Mouse (Mus musculus): Measurements from ENCODE around the gene Mllt11. TPM values are rescaled to one million over a fixed set of nuclear protein-coding genes. Genes with fewer than 3 reads are reported as not detected.
"Not testable (repeated sequence)": the region's sequence is repeated elsewhere in the genome, so short reads cannot be mapped to it uniquely, and the experiment has no call there.

The Mllt11 gene
- polyA plus RNA-seq, 1 experiment from 2014 or later = 149 TPM

DNA sequence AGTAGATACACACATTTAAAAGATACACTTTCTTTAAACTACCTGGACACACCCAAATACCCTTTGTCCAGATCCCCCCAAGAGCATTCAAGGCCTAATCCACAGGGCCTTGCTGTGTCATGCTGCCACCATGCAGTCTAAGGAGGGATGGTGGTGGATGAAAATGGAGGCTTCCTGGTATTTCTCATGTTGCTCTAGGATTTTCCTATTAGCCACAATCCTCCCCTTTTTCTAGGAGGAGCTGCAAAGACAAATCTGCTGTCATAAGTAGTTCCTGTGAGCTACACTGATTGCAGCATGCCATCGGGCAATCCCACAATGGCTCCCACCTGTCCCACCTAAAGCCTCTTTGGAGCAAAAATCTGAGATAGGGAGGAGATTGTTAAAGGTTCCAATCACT lies 4.8 kb downstream of the Mllt11 start:
- Histone ChIP-seq H3K9me3 (no peaks in the 10 kb centered on the region), H3K4me2 (replicated peaks) (peak overlapping the region; percentile 87), H3K9ac (peak overlapping the region; percentile 98), H3K36me3 (peaks cover 40% of the 10 kb centered on the region), H3K27ac (peak overlapping the region; percentile 95; the same call in 1 of the 2 replicates), H3K4me3 (peak overlapping the region; percentile 99), H3K4me1 (peaks cover 52% of the 10 kb centered on the region), H3K27me3 (replicated peaks) (no peaks in the 10 kb centered on the region)
- WGBS = 26% methylated on average over 1 of the region's 1 CpGs
- ATAC-seq (ENCODE audit: low FRiP score, low read depth) = no peak

DNA sequence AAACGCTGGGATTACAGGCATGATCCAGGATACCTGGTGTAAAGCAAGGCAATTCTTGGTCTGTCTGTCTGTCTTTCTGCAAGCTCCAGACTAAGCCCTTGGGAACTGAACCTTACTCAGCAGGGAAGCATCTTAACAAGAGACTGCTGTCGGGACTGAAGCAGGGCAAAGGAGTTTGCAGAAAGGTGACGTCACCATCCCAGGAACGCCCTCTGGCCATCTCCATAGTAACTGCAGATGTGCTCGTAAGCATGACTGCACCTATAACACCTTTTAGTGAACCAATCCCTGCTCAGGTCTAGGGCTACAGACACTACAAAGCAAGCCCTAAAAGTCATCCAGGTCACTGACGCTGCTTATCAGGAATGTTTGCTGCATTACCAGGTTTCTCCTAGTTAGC lies 7.7 kb downstream of the Mllt11 start:
- no peak overlapping the region for H3K4me3 ChIP-seq
- H3K9me3 ChIP-seq = no peaks in the 10 kb centered on the region
- no peak overlapping the region for H3K9ac ChIP-seq
- peaks cover 57% of the 10 kb centered on the region for H3K36me3 ChIP-seq
- no peak for ATAC-seq (ENCODE audit: low FRiP score, low read depth)
- H3K4me1 ChIP-seq = peaks cover 24% of the 10 kb centered on the region
- H3K4me2 ChIP-seq (replicated peaks) = peak overlapping the region; percentile 39; the same call in 1 of the 2 replicates
- WGBS = 38% methylated on average over 6 of the region's 6 CpGs
- H3K27ac ChIP-seq = no peak overlapping the region
- H3K27me3 ChIP-seq (replicated peaks) = no peaks in the 10 kb centered on the region

DNA sequence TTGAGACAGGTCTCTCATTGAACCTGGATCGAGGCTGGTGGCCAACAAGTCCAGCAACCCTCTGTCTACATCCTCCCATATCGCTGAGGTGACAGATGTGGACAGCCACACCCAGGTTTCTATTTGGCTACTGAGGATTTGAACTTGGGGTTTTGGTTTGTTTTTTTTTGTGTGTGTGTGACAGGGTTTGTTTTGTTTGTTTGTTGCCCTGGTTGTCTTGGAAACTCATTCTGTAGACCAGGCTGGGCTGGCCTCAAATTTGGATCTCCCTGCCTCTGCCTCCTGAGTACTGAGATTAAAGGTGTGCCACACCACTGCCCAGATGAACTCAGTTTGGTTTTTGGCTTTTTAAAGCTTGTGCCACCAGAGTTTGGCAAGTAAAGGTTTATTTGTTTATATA lies 8.9 kb downstream of the Mllt11 start:
- peaks cover 66% of the 10 kb centered on the region for H3K36me3 ChIP-seq

DNA sequence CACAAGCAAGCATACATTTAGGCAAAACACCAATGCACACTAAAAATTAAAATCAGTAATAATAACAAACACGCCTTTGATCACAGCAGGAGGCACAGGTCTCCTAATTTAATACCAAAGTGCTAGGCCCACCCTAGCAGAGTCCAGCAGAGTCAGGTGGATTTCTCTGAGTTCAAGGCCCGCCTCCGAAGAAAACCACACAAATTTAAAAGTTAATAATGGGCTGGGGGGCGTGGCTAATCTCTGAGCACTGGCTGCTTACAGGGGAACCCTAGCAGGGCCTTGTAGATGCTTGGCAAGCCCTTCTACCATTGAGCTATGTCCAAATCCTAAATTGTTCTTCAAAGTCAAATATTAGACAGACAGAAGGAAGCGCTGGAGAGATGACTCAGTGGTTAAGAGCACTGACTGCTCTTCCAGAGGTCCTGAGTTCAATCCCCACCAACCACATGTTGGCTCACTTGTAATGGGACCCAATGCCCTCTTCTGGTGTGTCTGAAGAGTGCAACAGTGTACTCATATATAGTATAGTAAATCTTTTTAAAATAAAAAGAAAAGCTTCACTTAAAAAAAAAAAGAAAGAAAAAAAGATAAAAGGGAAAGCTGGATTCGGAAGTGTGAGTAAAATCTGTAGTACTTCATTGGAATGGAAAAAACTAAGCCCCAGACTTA lies 13.4 kb downstream of the Mllt11 start:
- Histone ChIP-seq H3K27ac (peak overlapping the region; percentile 81; the same call in 1 of the 2 replicates), H3K27me3 (replicated peaks) (no peaks in the 10 kb centered on the region), H3K4me1 (peaks cover 11% of the 10 kb centered on the region; the same call in 1 of the 2 replicates), H3K9ac (0 out of 2 replicates have a peak overlapping the region, but pooled peaks have one; percentile 86), H3K36me3 (peaks cover 60% of the 10 kb centered on the region), H3K9me3 (no peaks in the 10 kb centered on the region), H3K4me3 (peak overlapping the region; percentile 69; the same call in 1 of the 2 replicates), H3K4me2 (replicated peaks) (peak overlapping the region; percentile 66)
- WGBS = 76% methylated on average over 6 of the region's 6 CpGs
- no peak for ATAC-seq (ENCODE audit: low FRiP score, low read depth)

More for the DNA sequence above, 8.9 kb downstream of the Mllt11 start:
- H3K27ac ChIP-seq = no peak overlapping the region
- 97% methylated on average over 2 of the region's 2 CpGs for WGBS
- H3K4me2 ChIP-seq (replicated peaks) = no peak overlapping the region
- no peak overlapping the region for H3K9ac ChIP-seq
- no peak overlapping the region for H3K4me3 ChIP-seq
- no peaks in the 10 kb centered on the region for H3K9me3 ChIP-seq
- ATAC-seq (ENCODE audit: low FRiP score, low read depth) = no peak
- H3K27me3 ChIP-seq (replicated peaks) = no peaks in the 10 kb centered on the region
- H3K4me1 ChIP-seq = peaks cover 29% of the 10 kb centered on the region

DNA sequence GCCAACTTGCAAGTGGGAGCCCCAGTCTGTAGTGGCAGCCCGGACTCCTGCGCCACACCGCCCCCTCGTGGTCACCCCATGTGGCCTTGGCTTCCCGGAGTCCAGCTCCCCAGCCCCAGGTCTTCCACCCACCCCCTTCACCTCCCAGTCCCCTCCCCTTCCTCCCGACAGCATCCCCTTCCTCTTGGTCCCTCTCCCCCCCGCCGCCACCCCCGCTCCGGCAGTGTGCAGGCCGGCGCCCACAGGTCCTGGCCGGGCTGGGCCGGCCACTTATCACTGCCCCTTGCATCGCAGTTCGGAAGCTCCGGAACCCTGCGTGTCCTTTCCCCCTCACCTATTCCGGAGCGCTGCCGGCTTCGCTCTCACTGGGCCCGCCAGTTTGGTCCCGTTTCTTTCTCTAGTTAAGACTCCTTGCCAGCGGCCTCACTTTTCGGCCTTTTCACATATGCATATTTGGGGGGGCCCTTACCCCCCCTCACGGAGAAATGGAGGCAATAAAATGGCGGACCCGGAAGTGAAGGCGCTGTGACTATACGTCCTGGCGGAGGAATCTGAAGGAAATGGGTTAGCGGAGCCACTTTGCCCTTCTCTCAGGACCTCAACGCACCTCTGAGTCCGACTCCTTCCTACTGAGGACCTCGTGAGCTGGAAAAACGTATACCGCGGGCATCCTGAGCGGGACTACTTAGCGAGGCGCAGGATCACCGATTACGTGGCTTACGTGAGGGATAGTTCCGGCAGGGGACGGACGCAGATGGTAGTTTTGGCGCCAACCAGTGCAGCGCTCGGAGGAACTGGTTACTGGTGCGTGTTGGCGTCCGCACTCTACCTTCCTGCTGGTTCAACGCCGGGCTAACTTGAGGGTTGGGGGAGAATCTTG lies 14.5 kb downstream of the Mllt11 start, which contains the start of gene Gabpb2:
Gabpb2 (minus strand) TSS at position 662 of the 880 bp plus-strand sequence.
- Histone ChIP-seq H3K4me2 (replicated peaks) (peak within 1 kb of the TSS; percentile 66), H3K4me3 (peak within 1 kb of the TSS; percentile 69), H3K4me1 (peaks cover 11% of the 10 kb centered on the region; the same call in 1 of the 2 replicates), H3K9me3 (no peaks in the 10 kb centered on the region), H3K27me3 (replicated peaks) (no peaks in the 10 kb centered on the region), H3K9ac (peak within 1 kb of the TSS; percentile 86), H3K27ac (peak within 1 kb of the TSS; percentile 81), H3K36me3 (peaks cover 49% of the 10 kb centered on the region)
- WGBS = 1% methylated on average over 56 of the region's 56 CpGs
- peak; percentile 92 for ATAC-seq (ENCODE audit: low FRiP score, low read depth)

DNA sequence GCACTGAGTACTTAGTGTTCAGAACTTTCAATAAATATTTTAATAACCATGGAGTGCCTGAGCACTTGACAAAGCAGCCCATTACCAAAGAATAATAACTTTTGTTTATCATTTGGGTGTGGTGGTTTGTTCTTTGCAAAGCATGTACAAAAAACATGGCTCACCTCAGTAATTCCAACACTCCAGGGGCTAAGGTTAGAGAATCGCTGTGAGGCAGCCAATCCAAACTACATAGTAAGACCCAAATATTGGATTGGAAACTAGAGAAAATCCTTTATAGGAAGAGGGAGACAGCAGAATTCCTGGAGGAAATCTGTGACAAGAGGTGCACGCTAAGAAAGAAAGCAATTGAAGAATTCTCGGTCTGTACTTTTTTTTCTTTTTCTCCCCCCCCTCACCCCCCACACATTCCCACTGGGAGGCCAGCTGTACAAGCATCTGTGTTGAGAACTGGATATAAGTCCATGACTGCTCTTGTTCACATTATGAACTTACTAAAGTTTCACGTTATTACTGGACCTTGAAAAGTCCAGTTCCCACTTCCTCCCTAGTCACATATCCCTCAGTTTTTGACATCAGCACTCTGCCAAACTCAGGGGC lies 15.2 kb downstream of the Mllt11 start:
- Histone ChIP-seq H3K9ac (peak overlapping the region; percentile 86), H3K4me2 (replicated peaks) (peak overlapping the region; percentile 66), H3K27ac (peak overlapping the region; percentile 81), H3K27me3 (replicated peaks) (no peaks in the 10 kb centered on the region), H3K36me3 (peaks cover 44% of the 10 kb centered on the region), H3K9me3 (no peaks in the 10 kb centered on the region), H3K4me1 (peaks cover 11% of the 10 kb centered on the region; the same call in 1 of the 2 replicates), H3K4me3 (peak overlapping the region; percentile 69)
- no peak for ATAC-seq (ENCODE audit: low FRiP score, low read depth)
- 24% methylated on average over 4 of the region's 4 CpGs for WGBS

DNA sequence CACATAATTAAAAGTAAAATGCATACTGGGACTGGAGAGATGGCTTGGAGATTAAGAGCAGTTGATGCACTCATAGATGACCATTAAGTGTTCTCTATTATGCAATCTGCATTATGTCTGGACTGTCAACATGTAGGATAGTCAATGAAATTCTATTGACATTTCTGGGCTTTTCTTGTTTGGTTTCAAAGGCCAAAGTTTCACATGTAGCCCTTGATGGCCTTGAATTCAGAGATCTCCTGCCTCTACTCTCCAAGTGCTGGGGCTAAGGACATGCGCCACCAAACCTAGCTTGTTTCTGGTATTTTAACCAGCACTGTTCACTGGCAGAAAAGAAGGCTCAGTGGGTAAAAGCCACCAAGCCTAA lies 18.4 kb downstream of the Mllt11 start:
- Histone ChIP-seq H3K27ac (no peak overlapping the region), H3K27me3 (replicated peaks) (no peaks in the 10 kb centered on the region), H3K4me1 (peaks cover 10% of the 10 kb centered on the region; the same call in 1 of the 2 replicates), H3K9ac (no peak overlapping the region), H3K4me3 (no peak overlapping the region), H3K36me3 (peaks cover 20% of the 10 kb centered on the region), H3K4me2 (replicated peaks) (no peak overlapping the region), H3K9me3 (no peaks in the 10 kb centered on the region)
- WGBS = 100% methylated on average over 1 of the region's 1 CpGs
- ATAC-seq (ENCODE audit: low FRiP score, low read depth) = no peak

DNA sequence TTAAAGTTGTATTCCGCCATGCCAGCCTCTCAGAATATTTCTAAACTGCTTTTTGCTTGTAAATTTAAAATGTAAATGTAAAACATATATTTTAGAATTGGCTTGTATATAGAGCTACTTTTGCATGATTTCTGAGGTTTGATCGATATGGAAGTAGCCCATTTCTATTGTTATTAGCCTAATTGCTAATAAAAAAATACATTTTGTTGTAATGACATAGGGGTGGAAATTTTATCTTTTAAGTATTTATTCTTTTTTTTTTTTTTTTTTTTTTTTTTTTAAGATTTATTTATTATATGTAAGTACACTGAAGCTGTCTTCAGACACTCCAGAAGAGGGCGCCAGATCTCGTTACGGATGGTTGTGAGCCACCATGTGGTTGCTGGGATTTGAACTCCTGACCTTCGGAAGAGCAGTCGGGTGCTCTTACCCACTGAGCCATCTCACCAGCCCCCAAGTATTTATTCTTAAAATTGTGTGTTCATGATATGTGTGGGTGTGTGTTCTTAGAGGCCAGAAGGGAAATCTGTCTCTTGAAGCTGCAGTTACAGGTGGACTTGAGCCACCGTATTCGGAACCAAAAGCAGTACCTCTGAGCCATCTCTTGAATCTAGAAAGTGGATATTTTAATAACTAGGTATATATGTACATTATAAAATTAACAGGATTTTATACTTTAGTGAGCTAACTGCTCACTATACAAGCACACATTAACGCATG lies 18.9 kb downstream of the Mllt11 start:
- not testable (repeated sequence) for H3K27me3 ChIP-seq (replicated peaks); H3K4me3 ChIP-seq; H3K4me2 ChIP-seq (replicated peaks); ATAC-seq (ENCODE audit: low FRiP score, low read depth); H3K9me3 ChIP-seq; H3K4me1 ChIP-seq; H3K27ac ChIP-seq; H3K9ac ChIP-seq
- WGBS = 95% methylated on average over 8 of the region's 10 CpGs
- peaks cover 19% of the 10 kb centered on the region for H3K36me3 ChIP-seq

DNA sequence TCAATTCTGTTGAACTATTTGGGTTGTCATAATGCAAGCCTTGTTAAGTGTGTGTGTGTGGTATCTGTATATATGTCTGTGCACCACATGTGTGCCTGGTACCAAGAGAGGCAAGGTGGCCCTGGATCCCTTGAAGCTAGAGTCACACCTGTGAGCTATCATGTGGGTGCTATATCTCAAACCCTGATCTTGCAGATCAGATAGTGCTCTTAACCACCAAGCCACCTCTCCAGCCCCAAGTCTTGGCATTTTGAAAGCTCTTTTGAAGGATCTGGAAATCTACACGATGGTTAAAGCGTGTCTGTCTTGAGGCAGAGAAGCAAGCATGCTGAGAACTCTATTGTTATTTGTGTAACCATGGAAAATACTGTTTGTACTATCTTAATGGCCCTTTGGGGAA lies 21.4 kb downstream of the Mllt11 start:
- H3K27ac ChIP-seq = no peak overlapping the region
- no peaks in the 10 kb centered on the region for H3K9me3 ChIP-seq
- 68% methylated on average over 2 of the region's 2 CpGs for WGBS
- no peak overlapping the region for H3K4me2 ChIP-seq (replicated peaks)
- no peak for ATAC-seq (ENCODE audit: low FRiP score, low read depth)
- H3K36me3 ChIP-seq = peaks cover 31% of the 10 kb centered on the region
- H3K4me3 ChIP-seq = no peak overlapping the region
- no peak overlapping the region for H3K9ac ChIP-seq
- no peaks in the 10 kb centered on the region for H3K4me1 ChIP-seq
- H3K27me3 ChIP-seq (replicated peaks) = no peaks in the 10 kb centered on the region

DNA sequence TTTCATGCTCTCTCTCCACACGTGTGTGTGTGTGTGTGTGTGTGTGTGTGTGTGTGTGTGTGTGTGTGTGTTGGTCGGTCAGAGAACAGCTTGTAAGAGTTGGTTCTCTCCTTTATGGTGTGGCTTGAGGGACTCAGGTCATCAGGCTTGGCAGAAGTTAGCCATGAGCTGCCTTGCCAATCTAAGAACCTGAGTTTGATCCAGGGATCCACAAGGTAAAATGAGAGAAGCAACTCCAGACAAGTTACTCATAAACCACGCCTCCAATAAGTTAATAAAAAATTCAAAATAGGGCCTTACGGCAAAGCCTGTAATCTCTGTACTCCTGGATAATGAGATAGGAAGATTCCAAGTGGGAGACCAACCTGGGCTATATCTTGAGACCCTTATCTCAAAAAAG lies 23.7 kb downstream of the Mllt11 start:
- peaks cover 41% of the 10 kb centered on the region for H3K36me3 ChIP-seq
- no peak overlapping the region for H3K27ac ChIP-seq
- no peak overlapping the region for H3K4me3 ChIP-seq
- no peaks in the 10 kb centered on the region for H3K27me3 ChIP-seq (replicated peaks)
- WGBS = 87% methylated on average over 4 of the region's 4 CpGs
- H3K9me3 ChIP-seq = no peaks in the 10 kb centered on the region
- no peak overlapping the region for H3K9ac ChIP-seq
- no peaks in the 10 kb centered on the region for H3K4me1 ChIP-seq
- H3K4me2 ChIP-seq (replicated peaks) = no peak overlapping the region
- no peak for ATAC-seq (ENCODE audit: low FRiP score, low read depth)

DNA sequence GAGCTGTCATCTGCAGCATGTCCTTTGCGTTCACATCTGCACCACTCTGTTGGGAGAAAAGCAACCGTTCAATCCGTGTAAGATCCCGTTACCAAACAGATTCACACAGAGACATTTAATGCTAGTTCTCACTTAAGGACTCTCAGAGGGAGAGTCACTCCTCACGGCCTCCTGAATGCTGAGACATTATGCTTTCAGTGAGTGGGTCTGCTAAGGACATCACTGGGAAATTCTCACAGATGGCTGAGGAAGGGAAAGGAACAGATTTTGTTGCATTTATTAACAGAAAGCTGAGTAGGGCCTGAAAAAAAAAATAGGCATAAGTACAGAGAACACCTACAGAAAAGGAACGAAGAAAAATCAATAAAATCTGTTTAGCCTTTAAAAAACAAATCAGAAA lies 28.1 kb downstream of the Mllt11 start:
- WGBS = 94% methylated on average over 6 of the region's 6 CpGs
- no peaks in the 10 kb centered on the region for H3K9me3 ChIP-seq
- peaks cover 69% of the 10 kb centered on the region for H3K36me3 ChIP-seq
- no peak overlapping the region for H3K4me3 ChIP-seq
- no peaks in the 10 kb centered on the region for H3K27me3 ChIP-seq (replicated peaks)
- no peaks in the 10 kb centered on the region for H3K4me1 ChIP-seq
- H3K27ac ChIP-seq = no peak overlapping the region
- H3K9ac ChIP-seq = no peak overlapping the region
- H3K4me2 ChIP-seq (replicated peaks) = no peak overlapping the region
- no peak for ATAC-seq (ENCODE audit: low FRiP score, low read depth)
